Mouse (Mus musculus) lung, adult 18-20 months (tissue): ENCODE results near the gene March10.
A peak's percentile ranks its signal among the peaks of the same experiment; 100 is the strongest.

ENCODE experiments used
- DNase-seq, 2 experiments: peaks; one replicate each; pipeline ENCODE4 v3.0.0; 2022; ENCODE audit warnings: mixed read lengths in 2 of 2

March10 gene

DNA sequence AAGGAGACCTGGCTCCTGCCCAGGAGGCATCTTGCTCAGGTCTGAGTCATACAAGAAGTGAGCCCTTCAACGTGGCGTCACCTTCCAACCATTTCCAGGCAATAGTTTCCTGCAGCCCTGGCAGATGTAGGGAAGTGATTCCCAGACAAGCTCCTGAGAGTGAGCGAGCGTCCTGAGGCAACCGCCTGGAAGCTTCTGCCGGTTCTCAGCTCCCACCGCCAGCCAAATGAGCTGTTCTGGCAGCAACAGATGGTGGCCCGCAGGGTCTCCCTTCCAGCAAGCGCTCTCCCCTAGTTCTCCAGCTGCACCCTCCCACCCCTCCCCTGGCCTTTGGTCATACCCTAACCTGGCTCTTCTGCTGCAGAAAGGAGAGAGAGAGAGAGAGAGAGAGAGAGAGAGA is 54.2 kb downstream of the March10 start:
- DNase-seq: no peak

DNA sequence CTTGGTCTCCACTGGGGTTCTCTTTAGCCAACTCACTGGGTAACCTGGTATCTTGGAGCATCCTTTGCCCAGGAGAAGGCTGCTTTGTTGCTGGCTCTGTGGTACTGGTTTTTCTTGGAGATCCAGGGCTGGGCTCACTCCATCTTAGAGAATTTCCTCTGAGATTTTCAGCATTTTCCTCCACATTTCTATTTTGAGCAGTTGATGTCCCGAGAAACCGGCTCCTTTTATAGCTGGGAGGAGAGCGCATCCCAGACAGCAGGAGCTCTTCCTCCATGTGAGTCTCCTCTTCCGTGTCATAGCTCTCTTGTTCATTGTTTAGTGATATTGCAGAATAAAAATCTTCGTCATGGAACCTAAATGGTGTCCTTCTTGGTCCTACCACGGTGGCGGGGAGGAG is 66.2 kb downstream of the March10 start:
- DNase-seq: no peak

DNA sequence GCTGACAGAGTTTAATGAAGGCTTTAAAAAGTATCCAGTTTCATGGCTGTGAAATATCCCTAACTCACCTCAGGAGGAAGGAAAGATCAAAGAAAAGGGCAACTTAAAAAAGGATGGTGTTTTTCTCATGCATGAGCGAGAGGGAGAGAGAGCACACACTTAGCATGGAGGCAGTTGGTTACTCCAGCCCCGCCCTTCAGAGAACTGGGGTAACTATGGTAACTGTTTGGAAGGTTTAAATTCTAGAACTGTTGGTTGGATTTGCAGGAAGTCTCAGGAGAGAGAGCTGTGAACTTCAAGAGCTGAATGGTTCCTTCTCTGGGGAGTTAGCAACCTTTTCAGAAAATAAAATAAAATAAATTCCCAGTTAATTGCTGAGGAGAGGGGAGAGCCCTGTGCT is 67.9 kb downstream of the March10 start:
- no peak for DNase-seq

DNA sequence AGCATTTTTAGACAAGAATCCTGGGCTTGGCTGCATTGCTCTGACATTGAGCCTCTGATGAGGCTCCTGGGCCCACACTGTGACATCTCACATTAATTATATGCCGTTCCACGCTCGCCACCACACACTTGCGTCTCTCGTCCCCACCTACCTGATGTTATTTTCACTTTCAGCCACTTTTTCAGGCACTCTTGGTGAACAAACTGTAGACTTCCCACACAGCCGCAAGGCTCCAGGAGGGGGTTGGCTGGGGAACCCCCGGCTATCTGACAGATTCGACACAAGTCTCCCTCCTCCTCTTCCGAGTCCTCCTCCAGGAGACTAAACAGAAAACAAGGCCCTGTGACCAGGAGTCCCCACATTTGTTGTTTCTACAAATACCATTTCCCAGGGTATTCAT is 71.3 kb downstream of the March10 start:
- DNase-seq: no peak

DNA sequence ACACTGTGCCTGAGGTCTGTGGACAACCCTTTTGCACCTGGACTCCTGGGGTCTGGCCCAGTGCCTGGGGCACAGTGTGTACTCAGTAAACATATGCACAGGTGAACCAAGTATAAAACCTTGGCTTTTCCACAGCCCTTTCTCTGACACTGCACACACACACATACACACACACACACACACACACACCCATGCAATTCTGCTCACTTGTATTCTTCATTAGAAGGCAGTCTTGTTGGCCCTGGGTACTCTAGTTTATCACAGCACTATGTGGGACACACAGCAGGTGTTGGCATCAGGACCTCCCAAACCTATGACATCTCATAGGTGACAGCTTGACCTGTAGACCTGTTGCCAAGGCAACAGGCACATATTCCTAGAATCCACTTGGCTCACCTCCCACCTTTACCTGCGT is 80.7 kb downstream of the March10 start:
- peak; percentile 59 to 63 for DNase-seq

DNA sequence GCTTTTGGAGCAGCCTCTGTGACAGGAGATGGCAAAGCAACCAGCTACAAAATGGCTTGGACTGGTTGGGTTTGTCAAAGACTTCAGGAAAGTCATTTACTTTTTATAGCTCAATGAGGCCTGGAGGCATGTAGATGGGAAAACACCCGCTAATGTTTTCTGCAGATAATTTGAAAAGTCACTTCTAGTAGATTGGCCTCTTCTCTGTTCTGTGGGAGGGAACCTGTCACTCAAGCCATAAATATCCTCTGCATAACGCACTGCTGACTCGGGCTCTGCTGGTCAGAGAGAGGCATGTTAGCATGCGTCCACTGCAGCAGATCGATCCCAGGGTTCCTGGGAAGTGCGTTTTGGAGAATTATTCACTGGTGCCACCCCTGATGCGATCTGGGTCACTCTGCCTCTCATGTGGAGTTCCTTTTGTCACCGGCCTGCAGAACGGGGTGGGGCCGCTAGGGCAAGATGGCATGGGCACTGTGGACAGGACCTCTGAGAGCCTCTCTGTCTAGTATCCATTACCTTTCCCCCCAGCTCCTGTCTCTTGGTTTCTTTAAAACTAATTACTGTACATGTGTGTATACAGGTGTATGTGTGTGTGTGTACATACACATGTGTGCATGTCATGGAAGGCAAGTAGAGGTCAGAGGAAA is 81.9 kb downstream of the March10 start:
- no peak for DNase-seq

DNA sequence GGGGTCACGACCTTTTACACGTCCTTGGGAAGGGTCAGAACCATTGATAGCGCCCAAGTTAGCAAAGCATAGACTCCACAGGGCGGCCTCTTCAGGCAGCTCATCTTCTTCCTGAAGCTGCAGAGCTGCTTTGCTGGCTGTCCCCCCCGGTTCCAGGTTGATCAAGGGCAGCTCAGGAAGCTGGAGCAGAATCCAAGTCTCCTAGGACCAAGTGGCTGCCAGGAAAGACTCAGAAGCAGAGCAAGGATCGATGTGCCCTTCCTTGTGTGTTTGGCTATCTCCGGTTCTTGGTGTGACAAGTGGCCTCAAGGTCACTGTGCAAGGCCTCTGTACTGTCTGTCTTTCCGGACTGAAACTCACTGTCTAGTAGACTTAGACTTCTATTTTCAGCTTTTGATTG is 82.7 kb downstream of the March10 start:
- no peak for DNase-seq

DNA sequence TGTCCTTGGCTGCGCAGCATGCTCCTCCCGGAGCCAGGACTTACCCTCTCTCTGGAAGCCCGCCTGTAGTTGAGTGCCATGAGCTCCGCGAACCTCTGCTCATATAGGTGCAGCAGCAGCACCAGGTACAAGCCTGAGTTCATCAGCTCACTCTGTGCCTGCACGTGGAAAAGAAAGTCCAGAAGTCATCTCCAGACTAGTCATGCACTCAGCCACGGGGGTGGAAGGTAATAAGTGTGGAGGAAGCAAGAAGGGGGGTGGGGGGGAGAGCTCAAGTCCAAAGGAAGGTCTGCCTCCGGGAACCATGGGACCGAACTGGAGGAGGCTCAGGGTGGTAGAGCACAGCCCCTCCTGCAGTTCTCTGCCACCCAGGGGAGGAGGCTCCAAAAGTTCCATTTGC is 84.7 kb downstream of the March10 start:
- DNase-seq: no peak

DNA sequence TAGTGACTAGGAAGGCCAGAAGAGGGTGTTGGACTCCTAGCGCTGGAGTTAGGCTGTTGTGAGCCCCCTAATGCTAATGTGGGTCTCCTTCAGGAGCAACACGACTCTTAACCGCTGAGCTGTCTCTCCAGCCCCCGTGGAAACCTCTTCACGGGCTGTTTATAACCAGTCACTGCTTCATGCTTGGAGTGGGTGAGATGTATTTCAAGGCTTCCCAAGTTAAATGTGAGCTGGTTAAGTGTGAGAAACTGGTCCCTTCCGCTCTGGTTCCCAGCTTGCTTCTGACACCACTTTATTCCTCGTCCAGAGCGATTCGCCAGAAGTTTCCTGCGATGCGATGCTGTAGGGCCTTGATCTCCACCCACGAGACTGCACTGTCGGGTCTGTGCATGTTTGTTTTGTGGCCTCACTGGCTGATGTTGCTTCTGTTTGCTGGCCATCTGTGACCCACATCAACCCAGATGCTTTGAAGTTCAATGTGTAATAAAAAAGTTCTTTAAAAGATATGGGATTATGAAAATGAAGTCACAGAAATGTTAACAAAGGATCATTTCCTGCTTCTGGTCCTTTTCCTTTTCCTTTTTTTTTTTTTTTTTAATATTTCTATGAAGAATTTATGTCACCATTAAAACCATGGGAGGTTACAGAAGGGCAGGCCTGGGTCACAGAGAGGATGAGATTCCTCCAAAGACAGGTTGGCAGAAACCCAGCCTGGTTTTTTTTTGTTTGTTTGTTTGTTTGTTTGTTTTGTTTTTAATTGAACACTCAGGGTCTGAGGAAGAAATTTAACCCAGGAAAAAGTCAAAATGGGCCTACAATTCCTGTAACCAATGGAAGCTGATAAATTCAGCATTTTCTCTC is 86.8 kb downstream of the March10 start:
- no peak for DNase-seq

DNA sequence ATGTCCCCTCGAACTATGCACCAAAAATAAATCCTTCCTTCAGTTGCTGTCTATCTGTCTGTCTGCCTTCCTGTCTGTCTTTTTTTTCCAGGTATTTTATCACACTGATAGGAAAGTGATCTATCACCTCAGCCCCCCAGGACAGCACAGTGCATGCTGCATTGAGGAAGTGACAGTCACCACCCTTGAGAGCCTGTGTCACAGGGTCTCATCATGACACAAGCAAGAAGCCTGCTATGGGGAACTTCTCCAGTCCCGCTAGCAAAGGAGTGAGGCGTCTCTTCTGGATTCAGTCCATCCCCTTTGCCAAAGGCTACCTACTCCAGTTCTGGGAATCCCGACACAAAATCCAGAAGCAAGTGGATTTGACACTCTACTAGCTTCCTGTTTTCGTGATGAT is 87.7 kb downstream of the March10 start:
- DNase-seq: no peak

DNA sequence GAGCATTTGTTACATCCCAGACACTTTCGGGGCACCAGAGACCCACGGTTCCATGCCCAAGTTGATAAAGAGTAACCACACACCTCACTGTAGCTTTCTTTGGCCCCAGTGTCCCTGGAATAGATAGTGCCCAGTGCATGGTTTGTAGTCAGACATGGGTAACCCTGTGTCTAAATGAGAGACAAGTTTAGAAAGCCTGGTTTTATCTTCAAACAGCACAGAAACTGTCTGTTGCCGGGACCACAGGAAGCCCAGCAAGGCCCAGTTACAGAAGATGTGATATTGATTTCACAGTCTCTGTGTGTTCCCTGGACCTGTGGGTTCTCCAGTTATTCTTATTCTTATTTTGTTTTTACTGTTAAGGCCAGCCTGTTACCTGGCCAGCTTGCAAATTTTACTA is 89.4 kb downstream of the March10 start:
- DNase-seq: no peak

DNA sequence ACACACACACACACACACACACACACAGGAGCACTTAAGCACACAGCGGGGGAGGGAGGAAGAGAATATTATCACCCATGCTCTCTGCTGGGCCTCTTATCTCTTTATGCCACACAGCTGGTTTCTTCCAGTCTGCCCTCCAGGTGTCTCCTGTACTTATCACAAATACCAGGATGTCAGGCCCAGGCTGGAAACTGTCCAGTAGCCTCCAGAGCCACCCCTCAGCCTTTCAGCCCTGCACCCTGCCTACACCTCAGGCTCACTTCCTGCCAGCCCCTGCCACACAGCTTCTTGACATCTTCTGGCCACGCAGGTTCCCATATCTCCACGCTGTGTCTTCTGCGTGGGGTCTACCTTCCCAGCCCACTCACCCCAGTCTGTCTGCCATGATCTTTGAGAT is 90.5 kb downstream of the March10 start:
- no peak for DNase-seq

DNA sequence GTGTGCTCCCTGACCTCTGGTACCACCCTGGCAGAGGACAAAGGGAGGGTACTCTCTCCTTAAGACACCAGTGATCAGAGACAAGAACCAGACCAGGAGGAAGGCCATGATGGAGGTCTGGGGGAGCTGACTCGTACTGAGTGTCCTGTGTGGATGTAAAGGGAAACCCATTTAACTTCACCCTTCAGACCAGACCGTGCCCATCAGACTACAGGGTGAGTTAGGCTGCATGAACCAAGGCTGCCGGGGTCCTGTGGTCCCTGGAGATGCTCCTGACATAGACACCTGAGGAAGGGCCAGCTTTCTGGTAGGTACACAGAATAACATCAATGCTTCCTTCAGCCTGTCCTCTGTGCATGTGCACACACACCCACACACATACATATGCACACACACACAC is 90.9 kb downstream of the March10 start:
- no peak for DNase-seq

DNA sequence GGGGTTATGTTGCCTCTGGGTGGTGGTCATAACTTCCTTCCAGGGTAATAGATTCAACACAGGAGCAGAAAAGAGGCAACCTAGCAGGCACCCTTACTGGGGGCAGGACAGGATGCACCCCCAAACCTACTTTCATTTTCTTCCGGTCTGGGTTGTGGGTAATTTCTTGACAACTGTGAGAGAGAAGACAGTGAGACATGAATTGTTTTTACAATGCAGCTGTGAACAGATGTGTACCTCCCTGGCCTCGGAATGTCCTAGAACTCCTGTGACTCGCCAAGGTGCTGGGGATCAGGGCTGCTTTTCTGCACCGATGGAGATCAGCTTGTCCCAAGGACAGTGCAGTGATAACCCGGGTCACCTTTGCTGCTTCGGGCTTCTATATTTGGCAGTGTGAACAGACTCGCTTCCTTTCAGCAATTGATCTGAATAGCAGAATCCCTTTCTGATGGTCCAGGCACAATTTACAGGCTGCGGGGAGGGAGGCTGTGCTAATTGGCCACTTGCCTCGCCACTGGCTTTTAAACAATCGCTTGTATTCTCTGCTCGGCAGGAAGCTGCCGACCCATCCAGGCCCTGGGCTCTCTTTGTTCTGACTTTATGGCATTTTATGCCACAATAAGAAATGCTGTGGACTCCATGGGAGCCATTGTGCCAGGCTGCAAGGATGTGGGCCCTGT is 92.0 kb downstream of the March10 start:
- no peak for DNase-seq

DNA sequence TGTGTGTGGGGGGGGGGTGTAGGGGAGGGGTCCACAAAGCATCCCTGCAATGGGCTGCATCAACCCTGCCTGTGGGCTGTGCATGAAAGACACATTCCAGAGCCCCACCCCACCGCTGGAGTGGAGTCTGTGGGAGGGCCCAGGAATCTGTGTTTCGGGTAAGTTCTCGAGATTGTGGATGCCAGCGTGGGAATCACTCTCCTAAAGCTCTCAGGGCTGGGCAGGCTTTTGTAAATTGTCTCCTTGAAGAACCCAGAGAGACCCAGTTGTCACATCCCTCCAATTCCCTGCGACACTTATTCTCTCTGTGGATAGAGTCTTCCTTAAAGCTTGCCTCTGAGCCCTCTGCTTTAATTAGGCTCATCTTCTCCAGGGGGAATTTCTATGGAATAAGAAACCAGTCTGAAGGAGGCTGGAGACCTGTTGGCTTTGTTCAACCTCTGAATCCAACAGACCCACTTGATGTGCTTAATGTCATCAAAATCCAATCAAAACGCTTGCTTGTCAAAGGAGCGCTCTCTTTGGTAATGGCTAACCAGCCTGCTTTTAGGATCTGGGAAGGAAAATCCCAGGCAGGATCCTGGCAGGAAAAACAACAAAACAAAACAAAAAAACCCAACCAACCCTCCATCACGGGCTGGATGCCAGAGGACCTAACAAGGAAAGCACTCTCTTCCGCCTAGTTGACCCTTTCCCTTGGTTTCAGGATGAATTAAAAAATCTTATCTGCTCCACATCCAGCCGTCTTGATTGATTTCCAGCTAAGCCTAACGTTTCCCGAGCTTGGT is 92.7 kb downstream of the March10 start:
- no peak for DNase-seq

DNA sequence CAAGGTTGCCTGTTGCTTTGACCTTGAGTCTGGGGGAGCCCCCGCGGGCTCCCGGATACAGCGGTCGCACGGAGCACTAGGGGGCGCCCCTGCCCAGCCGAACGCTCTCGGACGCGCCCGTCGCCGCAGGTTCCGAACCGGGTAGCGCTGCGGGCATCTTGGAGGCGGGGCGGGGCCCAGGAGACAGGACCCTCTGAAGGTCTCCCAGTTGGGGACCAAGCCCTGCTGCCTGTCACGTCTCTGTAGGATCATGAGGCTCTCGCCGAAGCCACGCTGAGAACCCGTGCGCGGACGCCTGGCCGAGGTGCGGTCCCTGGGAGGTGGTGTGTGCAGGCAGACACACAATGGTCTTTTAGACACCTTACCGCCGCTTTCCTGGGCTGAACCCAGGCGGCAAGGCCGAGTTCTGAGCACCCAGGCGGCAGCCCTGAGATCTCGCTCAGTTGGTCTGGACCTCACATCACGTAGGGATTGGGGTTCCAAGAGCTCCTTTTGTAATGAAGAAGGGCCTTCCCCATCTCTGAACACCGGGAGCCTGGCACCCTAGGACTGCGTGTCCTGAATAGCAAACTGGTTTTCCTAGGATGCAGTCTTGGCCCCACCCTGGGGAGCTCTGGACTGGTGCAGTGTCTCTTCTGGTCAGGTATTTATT is 93.5 kb downstream of the March10 start:
- peak; percentile 70 to 76 for DNase-seq

DNA sequence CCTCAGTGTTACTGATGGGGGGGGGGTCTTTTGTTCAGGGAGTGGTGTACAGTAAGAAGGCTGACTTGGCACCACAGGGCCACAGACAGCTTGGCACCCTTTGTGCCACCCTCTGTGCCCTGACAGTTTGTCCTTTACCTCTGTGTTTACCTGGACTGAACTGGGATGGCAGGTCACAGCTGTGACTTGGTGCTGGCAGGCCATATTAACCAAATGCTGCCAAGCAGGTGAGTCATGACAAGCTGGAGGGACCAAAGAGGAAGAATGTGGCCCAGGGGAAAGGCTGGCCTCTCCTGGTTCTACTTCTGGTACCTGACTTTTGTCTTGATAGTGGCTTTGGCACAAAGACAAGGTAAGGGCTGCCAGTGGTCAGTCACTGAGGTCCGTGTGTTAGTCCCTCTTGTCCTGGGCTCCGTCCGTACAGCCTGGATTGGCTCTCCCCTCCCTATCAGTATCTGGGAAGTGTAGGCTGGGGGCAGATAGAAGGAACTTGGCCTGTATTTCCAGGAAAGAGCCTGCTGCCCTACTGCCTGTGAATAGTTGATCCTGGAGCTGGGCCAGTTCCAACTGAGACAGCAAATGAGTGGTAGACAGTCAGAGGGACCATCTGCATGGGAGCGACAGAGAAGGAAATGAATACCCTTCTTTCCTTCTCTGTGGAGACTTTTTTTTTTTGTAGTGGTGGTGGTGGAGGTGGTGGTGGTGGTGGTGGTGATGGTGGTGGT is 94.3 kb downstream of the March10 start:
- DNase-seq: peak; percentile 52 to 70

DNA sequence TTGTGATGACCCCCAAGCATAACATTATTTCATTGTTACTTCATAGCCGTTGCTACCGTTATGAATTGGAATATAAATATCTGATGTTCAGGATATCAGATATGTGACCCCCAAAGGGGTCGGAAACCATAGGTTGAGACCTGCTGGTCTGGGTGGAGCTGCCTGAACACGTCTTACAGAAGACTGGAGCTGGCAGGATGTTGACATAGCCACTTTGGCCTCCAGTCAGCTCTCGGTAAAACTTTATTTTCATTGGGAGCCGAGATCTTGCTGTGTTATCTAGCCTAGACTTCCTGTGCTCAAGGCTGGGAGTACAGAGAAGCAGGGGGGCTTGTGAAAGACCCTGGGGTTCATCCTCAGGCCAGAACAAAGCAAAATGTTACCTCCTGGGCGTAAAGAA is 100.2 kb downstream of the March10 start:
- DNase-seq: no peak

DNA sequence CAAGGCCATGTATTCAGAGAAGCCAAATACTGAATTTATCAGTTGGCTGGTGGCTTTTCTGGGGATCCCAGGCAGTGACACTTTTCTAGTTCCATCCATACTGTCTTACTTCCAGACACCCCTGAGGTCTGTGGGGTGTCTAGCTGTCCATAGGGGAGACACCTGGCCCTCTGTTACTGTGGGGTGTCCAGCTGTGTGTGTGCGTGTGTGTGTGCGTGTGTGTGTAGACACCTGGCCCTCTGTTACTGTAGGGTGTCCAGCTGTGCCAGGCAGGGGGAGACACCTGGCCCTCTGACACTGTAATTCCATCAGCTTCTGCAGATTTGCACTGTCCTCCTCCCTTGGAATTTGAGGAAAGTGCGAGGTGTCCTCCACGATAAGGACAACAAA is 102.6 kb downstream of the March10 start:
- DNase-seq: no peak

DNA sequence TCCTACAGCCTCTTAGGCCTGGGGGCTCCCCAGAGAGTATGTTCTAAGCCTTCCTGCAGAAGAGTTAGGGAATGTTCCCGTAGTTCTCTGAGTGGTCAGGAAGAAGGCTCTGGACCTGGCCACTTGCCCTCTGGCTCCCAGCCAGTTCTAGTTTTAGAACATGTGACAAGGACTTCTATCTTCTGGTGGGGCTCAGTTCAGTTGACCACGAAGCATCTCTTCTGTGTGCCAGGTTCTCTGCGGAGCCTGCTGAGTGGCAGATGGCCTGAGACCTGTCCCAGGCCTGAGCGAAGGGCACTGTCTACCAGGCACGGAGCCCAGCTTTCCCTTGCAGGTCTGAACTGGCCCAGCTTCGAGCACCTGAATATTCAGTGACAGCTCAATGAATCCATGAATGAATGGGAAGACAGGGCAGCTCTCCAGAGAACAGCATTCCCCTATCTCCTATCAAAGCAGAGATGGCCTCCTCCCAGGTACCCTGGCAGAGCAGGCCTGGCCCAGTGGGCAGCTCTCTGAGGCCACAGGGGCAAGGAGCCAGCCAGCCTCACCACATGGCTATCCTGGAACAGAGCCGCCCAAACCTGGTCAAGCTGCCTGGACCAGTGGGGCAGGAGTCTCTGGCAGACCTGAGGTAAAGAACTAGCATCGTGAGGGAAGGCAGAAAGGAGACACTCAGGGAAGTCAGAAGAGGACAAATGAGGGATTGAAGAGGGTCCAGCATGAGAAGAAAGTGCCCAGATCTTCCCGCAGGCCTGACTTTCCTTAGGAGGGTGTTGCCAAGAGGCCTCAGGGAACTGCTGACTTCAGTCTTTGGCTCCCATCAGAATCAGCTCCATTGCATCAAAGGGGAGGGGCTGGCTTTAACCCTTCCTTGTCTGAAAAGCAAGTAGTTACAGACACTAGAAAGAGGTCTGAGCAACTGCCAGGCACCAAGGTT is 103.3 kb downstream of the March10 start:
- DNase-seq: peak; percentile 76 to 83

DNA sequence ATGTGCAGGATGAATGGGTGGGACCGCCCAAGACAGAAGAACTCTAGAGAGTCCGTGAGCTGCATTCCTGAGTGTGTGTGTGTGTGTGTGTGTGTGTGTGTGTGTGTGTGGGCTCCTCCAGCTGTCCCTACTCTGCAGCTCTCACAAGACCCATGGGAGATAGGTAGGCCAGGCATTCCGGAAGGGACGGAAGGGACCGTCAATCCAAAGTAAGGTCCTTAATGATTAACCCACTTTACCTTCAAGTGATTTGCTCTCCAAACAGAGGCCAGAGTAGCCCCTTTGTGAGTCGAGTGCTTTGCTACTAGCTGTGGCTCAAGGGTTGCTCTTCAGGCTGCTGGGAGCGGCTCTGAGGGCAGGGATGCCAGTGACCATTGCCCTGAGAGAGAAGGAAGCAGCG is 104.4 kb downstream of the March10 start:
- DNase-seq: peak; percentile 84 to 89
